Mouse (Mus musculus) MEL (cell line): ENCODE measurements at regions not wholly inside any gene's neighbourhood (a gene's known extent, or its start where the extent isn't known, plus 50 kb on each side); places are given as distances from the start of the nearest gene placed in this dataset.
A peak's percentile ranks its signal among the peaks of the same experiment; 100 is the strongest.

Experiments used
- DNase-seq: peaks from one replicate; pipeline ENCODE4 v3.0.0; 2011; ENCODE audit warnings: low read depth, low spot score
- H3K27ac ChIP-seq: 2 replicates; pipeline ENCODE4 v1.5.1; 2012; ENCODE audit warnings: low read depth, mild to moderate bottlenecking, control low read depth, low read length, moderate library complexity; ENCODE audit not compliant: control insufficient read depth
- H3K27me3 ChIP-seq, 2 experiments: fragments of 150-350 bp in 1 of 2; sonication (generic) in 1 of 2; 2 replicates each; pipeline ENCODE4 v1.6.1; 2012; ENCODE audit warnings: low read length in 2 of 2, mild to moderate bottlenecking in 2 of 2, improper control_type of control experiment in 1 of 2, moderate library complexity in 1 of 2; ENCODE audit not compliant: insufficient read depth in 2 of 2, control insufficient read depth in 1 of 2
- H3K36me3 ChIP-seq, 2 experiments: 2 replicates each; pipeline ENCODE4 v1.6.1; 2012 to 2014; ENCODE audit warnings: low read length in 2 of 2, improper control_type of control experiment in 1 of 2, inconsistent platforms in 1 of 2, mild to moderate bottlenecking in 1 of 2; ENCODE audit not compliant: insufficient read depth in 2 of 2, control insufficient read depth in 1 of 2
- H3K4me1 ChIP-seq, 2 experiments: fragments of 150-350 bp in 1 of 2; sonication (generic) in 1 of 2; 2 replicates each; pipeline ENCODE4 v1.6.1; 2012; ENCODE audit warnings: low read length in 2 of 2, improper control_type of control experiment in 1 of 2, mild to moderate bottlenecking in 1 of 2; ENCODE audit not compliant: insufficient read depth in 2 of 2, control insufficient read depth in 1 of 2
- H3K4me3 ChIP-seq, 2 experiments: fragments of 150-350 bp in 1 of 2; sonication (generic) in 1 of 2; 2 replicates each; pipeline ENCODE4 v1.5.1; 2012; ENCODE audit warnings: low read depth in 2 of 2, low read length in 2 of 2, mild to moderate bottlenecking in 2 of 2, moderate library complexity in 2 of 2, control low read depth in 1 of 2, improper control_type of control experiment in 1 of 2; ENCODE audit not compliant: control insufficient read depth in 1 of 2, insufficient read depth in 1 of 2
- H3K79me2 ChIP-seq: 2 replicates; pipeline ENCODE4 v1.6.1; 2012; ENCODE audit warnings: mild to moderate bottlenecking, low read length, moderate library complexity; ENCODE audit not compliant: control insufficient read depth, poor library complexity, insufficient read depth
- H3K9ac ChIP-seq: 2 replicates; pipeline ENCODE4 v1.6.1; 2012; ENCODE audit warnings: low read depth, mild to moderate bottlenecking, control low read depth, low read length, moderate library complexity; ENCODE audit not compliant: control insufficient read depth, poor library complexity, severe bottlenecking
- H3K9me3 ChIP-seq: fragments of 150-350 bp; sonication (generic); replicated peaks from 2 replicates; pipeline ENCODE4 v1.6.1; 2012; ENCODE audit warnings: mild to moderate bottlenecking, low read length, improper control_type of control experiment, moderate library complexity; ENCODE audit not compliant: insufficient read depth
- CHD1 ChIP-seq: IDR thresholded peaks from 2 replicates; pipeline ENCODE4 v1.6.1; 2012; ENCODE audit warnings: low read depth, mild to moderate bottlenecking, inconsistent platforms, low read length, improper control_type of control experiment
- CHD2 ChIP-seq: IDR thresholded peaks from 2 replicates; pipeline ENCODE4 v1.6.1; 2011; ENCODE audit warnings: low read length, improper control_type of control experiment
- CTCF ChIP-seq, 3 experiments: IDR thresholded peaks in 2 of 3; conservative IDR thresholded peaks in 1 of 3; 2 replicates each; pipeline ENCODE4 v1.5.1; 2011 to 2012; ENCODE audit warnings: low read length in 3 of 3, low read depth in 2 of 3, mild to moderate bottlenecking in 2 of 3, improper control_type of control experiment in 1 of 3, inconsistent platforms in 1 of 3, mixed read lengths in 1 of 3, moderate library complexity in 1 of 3; ENCODE audit not compliant: control insufficient read depth in 1 of 3, insufficient read depth in 1 of 3, poor library complexity in 1 of 3, severe bottlenecking in 1 of 3
- GATA1 ChIP-seq: IDR thresholded peaks from 2 replicates; pipeline ENCODE4 v1.6.1; 2011; ENCODE audit warnings: low read depth, low read length, improper control_type of control experiment
- HCFC1 ChIP-seq: IDR thresholded peaks from 2 replicates; pipeline ENCODE4 v1.6.1; 2012; ENCODE audit warnings: low read depth, mild to moderate bottlenecking, inconsistent platforms, low read length, improper control_type of control experiment, moderate library complexity
- JUND ChIP-seq: IDR thresholded peaks from 2 replicates; pipeline ENCODE4 v1.6.1; 2011; ENCODE audit warnings: low read depth, mild to moderate bottlenecking, improper control_type of control experiment, low read length
- MYC ChIP-seq: IDR thresholded peaks from 2 replicates; pipeline ENCODE4 v1.6.1; 2011; ENCODE audit warnings: low read depth, mild to moderate bottlenecking, low read length, improper control_type of control experiment, moderate library complexity
- NRF1 ChIP-seq: IDR thresholded peaks from 2 replicates; pipeline ENCODE4 v1.6.1; 2014; ENCODE audit warnings: low read depth, mild to moderate bottlenecking, inconsistent platforms, low read length, improper control_type of control experiment, moderate library complexity; ENCODE audit not compliant: poor library complexity, insufficient read depth, severe bottlenecking
- POLR2AphosphoS5 ChIP-seq: IDR thresholded peaks from 2 replicates; pipeline ENCODE4 v1.6.1; 2012; ENCODE audit warnings: low read depth, borderline replicate concordance, mild to moderate bottlenecking, inconsistent platforms, low read length, moderate library complexity, mixed read lengths
- RAD21 ChIP-seq: IDR thresholded peaks from 2 replicates; pipeline ENCODE4 v1.6.1; 2011; ENCODE audit warnings: mild to moderate bottlenecking, low read depth, low read length, improper control_type of control experiment
- SIN3A ChIP-seq: IDR thresholded peaks from 2 replicates; pipeline ENCODE4 v1.6.1; 2012; ENCODE audit warnings: low read length, improper control_type of control experiment, inconsistent platforms
- SMC3 ChIP-seq: IDR thresholded peaks from 2 replicates; pipeline ENCODE4 v1.6.1; 2011; ENCODE audit warnings: low read depth, low read length, improper control_type of control experiment
- TBP ChIP-seq: IDR thresholded peaks from 2 replicates; pipeline ENCODE4 v1.8.0; 2011; ENCODE audit warnings: low read depth, low read length, improper control_type of control experiment
- TCF12 ChIP-seq: IDR thresholded peaks from 2 replicates; pipeline ENCODE4 v1.6.1; 2014; ENCODE audit warnings: low read depth, mild to moderate bottlenecking, inconsistent platforms, low read length, improper control_type of control experiment, moderate library complexity
- UBTF ChIP-seq: IDR thresholded peaks from 2 replicates; pipeline ENCODE4 v1.6.1; 2012; ENCODE audit warnings: low read depth, mild to moderate bottlenecking, inconsistent platforms, low read length, improper control_type of control experiment, moderate library complexity, borderline replicate concordance; ENCODE audit not compliant: insufficient read depth
- USF1 ChIP-seq: IDR thresholded peaks from 2 replicates; pipeline ENCODE4 v1.6.1; 2014; ENCODE audit warnings: low read depth, mild to moderate bottlenecking, inconsistent platforms, low read length, improper control_type of control experiment, moderate library complexity
- ZC3H11A ChIP-seq: IDR thresholded peaks from 2 replicates; pipeline ENCODE4 v1.6.1; 2012; ENCODE audit warnings: low read depth, mild to moderate bottlenecking, inconsistent platforms, low read length, improper control_type of control experiment
- ZKSCAN1 ChIP-seq: IDR thresholded peaks from 2 replicates; pipeline ENCODE4 v1.6.1; 2012; ENCODE audit warnings: low read depth, mild to moderate bottlenecking, inconsistent platforms, low read length, improper control_type of control experiment, moderate library complexity
- ZMIZ1 ChIP-seq: IDR thresholded peaks from 2 replicates; pipeline ENCODE4 v1.6.1; 2012; ENCODE audit warnings: low read depth, mild to moderate bottlenecking, inconsistent platforms, low read length, improper control_type of control experiment, moderate library complexity
- ZNF384 ChIP-seq: IDR thresholded peaks from 2 replicates; pipeline ENCODE4 v1.6.1; 2012; ENCODE audit warnings: low read depth, mild to moderate bottlenecking, inconsistent platforms, low read length, improper control_type of control experiment

GRCm38 (mm10) chr11:114224706-114225105, 157.9 kb upstream of the Sdk2 start:
- H3K27me3 ChIP-seq = no peaks in the 10 kb centered on the region
- H3K36me3 ChIP-seq = no peaks in the 10 kb centered on the region
- no peaks in the 10 kb centered on the region for H3K79me2 ChIP-seq
- no peak overlapping the region for H3K4me3 ChIP-seq
- TF ChIP-seq UBTF (no peak), MYC (no peak), CTCF (IDR thresholded peaks at IDR 0.05 in 2 of 3, conservative IDR thresholded peaks at IDR 0.05 in 1 of 3; ENCODE audit: control insufficient read depth in 1 of 3, insufficient read depth in 1 of 3, low read depth in 2 of 3, low read length in 3 of 3, poor library complexity in 1 of 3, severe bottlenecking in 1 of 3) (no peak), POLR2AphosphoS5 (no peak), NRF1 (no peak), JUND (no peak), SIN3A (no peak), GATA1 (no peak), TCF12 (no peak), CHD2 (no peak), HCFC1 (no peak), USF1 (no peak), CHD1 (no peak), RAD21 (no peak), ZMIZ1 (no peak), SMC3 (no peak), TBP (no peak), ZKSCAN1 (no peak), ZNF384 (no peak)
- TF ChIP-seq, all 39 proteins: peak for 0
- H3K27ac ChIP-seq = no peak overlapping the region
- no peaks in the 10 kb centered on the region for H3K4me1 ChIP-seq
- no peaks in the 10 kb centered on the region for H3K9me3 ChIP-seq
- no peak for DNase-seq
- H3K9ac ChIP-seq = no peak overlapping the region

GRCm38 (mm10) chr11:114223061-114223460, 156.2 kb upstream of the Sdk2 start:
- H3K4me3 ChIP-seq = no peak overlapping the region
- no peaks in the 10 kb centered on the region for H3K4me1 ChIP-seq
- no peaks in the 10 kb centered on the region for H3K9me3 ChIP-seq
- H3K36me3 ChIP-seq = no peaks in the 10 kb centered on the region
- peak in 1 of 3 experiments; percentile 16; a peak in 1 of 6 replicates for TF ChIP-seq CTCF (IDR thresholded peaks at IDR 0.05 in 2 of 3, conservative IDR thresholded peaks at IDR 0.05 in 1 of 3; ENCODE audit: control insufficient read depth in 1 of 3, insufficient read depth in 1 of 3, low read depth in 2 of 3, low read length in 3 of 3, poor library complexity in 1 of 3, severe bottlenecking in 1 of 3)
- TF ChIP-seq ZC3H11A = no peak
- no peaks in the 10 kb centered on the region for H3K79me2 ChIP-seq
- no peak overlapping the region for H3K9ac ChIP-seq
- no peak overlapping the region for H3K27ac ChIP-seq
- H3K27me3 ChIP-seq = no peaks in the 10 kb centered on the region
- DNase-seq = no peak
